Mouse (Mus musculus): ENCODE results near the gene Irf9. TPM values are rescaled to one million over a fixed set of nuclear protein-coding genes. Genes with fewer than 3 reads are reported as not detected.

The Irf9 gene
- polyA plus RNA-seq, 1 experiment from 2014 or later: 10.7 TPM

- Histone ChIP-seq H3K27ac (ENCODE audit: low read length) (no peak within 1 kb of the TSS), H3K36me3 (ENCODE audit: control insufficient read depth, insufficient read depth, low read length) (no peaks in the 10 kb centered on the region), H3K4me3 (replicated peaks; ENCODE audit: low read length) (peak within 1 kb of the TSS; percentile 32), H3K4me1 (ENCODE audit: control insufficient read depth, insufficient read depth, low read length) (peaks cover 8% of the 10 kb centered on the region), H3K9me3 (replicated peaks; ENCODE audit: control insufficient read depth, low read length) (no peaks in the 10 kb centered on the region), H3K27me3 (ENCODE audit: control insufficient read depth, insufficient read depth, low read length) (no peaks in the 10 kb centered on the region), H3K9ac (ENCODE audit: low read length) (peak within 1 kb of the TSS; percentile 46), H3K4me2 (ENCODE audit: low read depth, low read length) (peak within 1 kb of the TSS; percentile 51)
- peak; percentile 88 for ATAC-seq (ENCODE audit: insufficient read depth, low FRiP score)
- WGBS: 17% methylated on average over 21 of the region's 21 CpGs
Observed at GRCm38 (mm10) chr14:55617822-55618221, 14.5 kb downstream of the Irf9 start, which contains the start of gene Rec8. TSS of gene Rec8 (plus strand) at chr14:55618037.

GRCm38 (mm10) chr14:55618486-55619195, 15.3 kb downstream of the Irf9 start:
- H3K27me3 ChIP-seq (ENCODE audit: control insufficient read depth, insufficient read depth, low read length): no peaks in the 10 kb centered on the region
- H3K4me3 ChIP-seq (replicated peaks; ENCODE audit: low read length): peak overlapping the region; percentile 32
- no peaks in the 10 kb centered on the region for H3K9me3 ChIP-seq (replicated peaks; ENCODE audit: control insufficient read depth, low read length)
- H3K4me2 ChIP-seq (ENCODE audit: low read depth, low read length): peak overlapping the region; percentile 51
- no peak overlapping the region for H3K27ac ChIP-seq (ENCODE audit: low read length)
- H3K9ac ChIP-seq (ENCODE audit: low read length): peak overlapping the region; percentile 46
- no peaks in the 10 kb centered on the region for H3K36me3 ChIP-seq (ENCODE audit: control insufficient read depth, insufficient read depth, low read length)
- WGBS: 28% methylated on average over 22 of the region's 22 CpGs
- ATAC-seq (ENCODE audit: insufficient read depth, low FRiP score): peak; percentile 41; the same call in 1 of the 2 replicates
- peaks cover 8% of the 10 kb centered on the region for H3K4me1 ChIP-seq (ENCODE audit: control insufficient read depth, insufficient read depth, low read length)

DNA sequence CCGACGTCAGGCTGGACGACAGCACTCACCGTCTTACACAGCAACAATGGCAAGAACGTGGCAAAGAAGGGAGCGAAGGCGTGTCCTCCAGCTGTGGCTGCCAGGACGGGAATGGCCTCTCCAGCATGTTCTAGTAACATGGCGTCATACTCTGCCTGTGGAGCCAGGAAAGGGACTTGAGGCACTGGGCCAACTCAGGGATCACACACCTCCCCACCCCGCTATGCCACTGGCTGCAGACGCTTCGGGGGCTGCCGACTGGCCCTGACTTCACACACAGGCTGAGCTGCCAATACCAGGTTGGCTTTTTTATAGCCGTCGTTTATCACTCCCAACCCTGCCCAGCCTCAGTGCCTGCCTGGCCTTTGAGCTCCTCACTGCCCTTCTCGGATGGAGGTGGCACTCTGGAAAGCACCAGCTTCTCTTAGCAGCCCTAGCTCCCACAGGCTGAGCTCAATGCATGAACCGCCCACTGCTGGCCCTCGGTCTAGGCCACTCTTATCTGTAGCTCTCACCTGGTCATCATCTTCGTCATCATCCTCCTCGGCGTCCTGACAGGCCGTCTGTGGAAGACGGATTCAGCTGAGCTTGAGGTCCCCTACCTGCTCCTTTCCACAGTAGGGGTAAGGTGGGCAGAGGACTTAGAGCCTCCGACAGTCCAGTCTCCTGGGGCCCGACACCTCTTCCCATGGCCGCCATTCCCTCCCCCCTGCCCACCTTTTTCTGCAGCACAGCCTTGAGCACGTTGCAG, 24.9 kb downstream of the Irf9 start:
- ATAC-seq (ENCODE audit: insufficient read depth, low FRiP score): no peak
- no peak overlapping the region for H3K27ac ChIP-seq (ENCODE audit: low read length)
- H3K4me1 ChIP-seq (ENCODE audit: control insufficient read depth, insufficient read depth, low read length): no peaks in the 10 kb centered on the region
- H3K27me3 ChIP-seq (ENCODE audit: control insufficient read depth, insufficient read depth, low read length): no peaks in the 10 kb centered on the region
- H3K36me3 ChIP-seq (ENCODE audit: control insufficient read depth, insufficient read depth, low read length): peaks cover 26% of the 10 kb centered on the region
- no peak overlapping the region for H3K9ac ChIP-seq (ENCODE audit: low read length)
- no peak overlapping the region for H3K4me2 ChIP-seq (ENCODE audit: low read depth, low read length)
- H3K9me3 ChIP-seq (replicated peaks; ENCODE audit: control insufficient read depth, low read length): no peaks in the 10 kb centered on the region
- WGBS: 84% methylated on average over 27 of the region's 27 CpGs
- no peak overlapping the region for H3K4me3 ChIP-seq (replicated peaks; ENCODE audit: low read length)

DNA sequence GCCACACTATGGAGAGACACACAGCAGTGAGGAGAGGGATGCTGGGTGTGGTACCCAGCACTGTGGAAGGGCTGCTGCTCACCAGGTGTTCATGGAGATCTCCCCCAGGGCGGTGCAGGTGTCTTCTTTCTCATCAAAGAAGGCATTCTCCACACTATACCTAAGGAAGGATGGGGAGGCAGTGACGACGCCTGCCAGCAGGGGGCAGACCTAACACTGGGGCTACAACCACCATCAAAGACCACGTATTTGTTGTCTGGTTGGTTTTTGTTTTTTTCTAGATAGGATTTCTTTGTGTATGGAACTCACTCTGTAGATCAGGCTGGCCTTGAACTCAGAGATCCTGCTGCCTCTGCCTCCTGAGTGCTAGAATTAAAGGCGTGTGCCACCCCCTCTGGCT, 25.9 kb downstream of the Irf9 start:
- no peak overlapping the region for H3K4me3 ChIP-seq (replicated peaks; ENCODE audit: low read length)
- no peak for ATAC-seq (ENCODE audit: insufficient read depth, low FRiP score)
- H3K27me3 ChIP-seq (ENCODE audit: control insufficient read depth, insufficient read depth, low read length): no peaks in the 10 kb centered on the region
- H3K9me3 ChIP-seq (replicated peaks; ENCODE audit: control insufficient read depth, low read length): no peaks in the 10 kb centered on the region
- no peak overlapping the region for H3K4me2 ChIP-seq (ENCODE audit: low read depth, low read length)
- peaks cover 4% of the 10 kb centered on the region; the same call in 1 of the 2 replicates for H3K4me1 ChIP-seq (ENCODE audit: control insufficient read depth, insufficient read depth, low read length)
- peaks cover 30% of the 10 kb centered on the region for H3K36me3 ChIP-seq (ENCODE audit: control insufficient read depth, insufficient read depth, low read length)
- H3K9ac ChIP-seq (ENCODE audit: low read length): no peak overlapping the region
- WGBS: 51% methylated on average over 5 of the region's 5 CpGs
- no peak overlapping the region for H3K27ac ChIP-seq (ENCODE audit: low read length)

DNA sequence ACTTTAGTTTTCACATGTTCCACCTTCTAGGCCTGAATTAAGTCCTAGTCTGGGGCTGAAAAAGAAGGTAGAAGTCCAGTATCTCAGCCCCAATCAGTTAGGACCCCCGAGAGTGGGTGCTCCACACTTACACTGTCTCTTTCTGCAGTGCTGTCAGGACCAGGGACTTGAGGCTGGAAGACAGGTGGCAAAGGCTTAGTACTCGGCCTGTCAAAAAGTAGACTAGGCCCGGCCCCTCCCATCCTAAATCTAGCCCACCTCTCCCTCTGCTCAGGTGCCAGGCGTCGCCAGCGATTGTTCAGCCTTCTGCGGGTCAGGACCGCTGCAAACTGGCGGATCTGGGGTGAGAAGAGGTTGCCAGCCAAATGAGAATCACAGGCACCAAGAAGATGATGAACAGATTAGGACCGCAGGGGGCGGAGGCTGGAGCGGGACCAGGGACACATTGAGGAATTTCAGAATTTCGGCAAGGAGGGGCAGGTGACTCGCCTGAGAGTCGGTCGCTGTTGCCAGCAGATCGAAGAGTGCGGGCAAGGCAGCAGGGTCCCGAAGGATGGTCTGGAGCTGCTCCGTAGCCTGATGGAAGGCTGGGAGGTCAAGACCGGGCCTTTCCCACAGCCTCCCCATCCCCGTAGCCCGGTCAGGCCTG, 31.6 kb downstream of the Irf9 start:
- Histone ChIP-seq H3K9me3 (replicated peaks; ENCODE audit: control insufficient read depth, low read length) (no peaks in the 10 kb centered on the region), H3K36me3 (ENCODE audit: control insufficient read depth, insufficient read depth, low read length) (peaks cover 24% of the 10 kb centered on the region), H3K4me2 (ENCODE audit: low read depth, low read length) (peak overlapping the region; percentile 86), H3K4me1 (ENCODE audit: control insufficient read depth, insufficient read depth, low read length) (peaks cover 15% of the 10 kb centered on the region), H3K4me3 (replicated peaks; ENCODE audit: low read length) (peak overlapping the region; percentile 70), H3K27ac (ENCODE audit: low read length) (peak overlapping the region; percentile 47; the same call in 1 of the 2 replicates), H3K9ac (ENCODE audit: low read length) (peak overlapping the region; percentile 79), H3K27me3 (ENCODE audit: control insufficient read depth, insufficient read depth, low read length) (no peaks in the 10 kb centered on the region)
- WGBS: 2% methylated on average over 23 of the region's 23 CpGs
- peak; percentile 51 for ATAC-seq (ENCODE audit: insufficient read depth, low FRiP score)

GRCm38 (mm10) chr14:55635523-55636007, 32.2 kb downstream of the Irf9 start, which contains the start of gene Ipo4:
TSS of gene Ipo4 (minus strand) at chr14:55635957.
- no peaks in the 10 kb centered on the region for H3K27me3 ChIP-seq (ENCODE audit: control insufficient read depth, insufficient read depth, low read length)
- peak within 1 kb of the TSS; percentile 79 for H3K9ac ChIP-seq (ENCODE audit: low read length)
- H3K4me2 ChIP-seq (ENCODE audit: low read depth, low read length): peak within 1 kb of the TSS; percentile 86
- WGBS: under 1% methylated on average over 33 of the region's 33 CpGs
- ATAC-seq (ENCODE audit: insufficient read depth, low FRiP score): peak; percentile 75
- H3K4me3 ChIP-seq (replicated peaks; ENCODE audit: low read length): peak within 1 kb of the TSS; percentile 70
- peak within 1 kb of the TSS; percentile 47; the same call in 1 of the 2 replicates for H3K27ac ChIP-seq (ENCODE audit: low read length)
- peaks cover 29% of the 10 kb centered on the region for H3K36me3 ChIP-seq (ENCODE audit: control insufficient read depth, insufficient read depth, low read length)
- H3K9me3 ChIP-seq (replicated peaks; ENCODE audit: control insufficient read depth, low read length): no peaks in the 10 kb centered on the region
- peaks cover 15% of the 10 kb centered on the region for H3K4me1 ChIP-seq (ENCODE audit: control insufficient read depth, insufficient read depth, low read length)

- Histone ChIP-seq H3K27me3 (ENCODE audit: control insufficient read depth, insufficient read depth, low read length) (no peaks in the 10 kb centered on the region), H3K27ac (ENCODE audit: low read length) (no peak within 1 kb of the TSS), H3K9ac (ENCODE audit: low read length) (no peak within 1 kb of the TSS), H3K36me3 (ENCODE audit: control insufficient read depth, insufficient read depth, low read length) (peaks cover 29% of the 10 kb centered on the region), H3K4me1 (ENCODE audit: control insufficient read depth, insufficient read depth, low read length) (peaks cover 21% of the 10 kb centered on the region), H3K9me3 (replicated peaks; ENCODE audit: control insufficient read depth, low read length) (no peaks in the 10 kb centered on the region), H3K4me2 (ENCODE audit: low read depth, low read length) (no peak within 1 kb of the TSS), H3K4me3 (replicated peaks; ENCODE audit: low read length) (no peak within 1 kb of the TSS)
- ATAC-seq (ENCODE audit: insufficient read depth, low FRiP score): no peak
- WGBS: 95% methylated on average over 9 of the region's 9 CpGs
Observed at GRCm38 (mm10) chr14:55637795-55638194, 34.4 kb downstream of the Irf9 start, which contains the start of gene Gm49378. TSS of gene Gm49378 (minus strand) at chr14:55637895.

GRCm38 (mm10) chr14:55640816-55641215, 37.4 kb downstream of the Irf9 start:
- ATAC-seq (ENCODE audit: insufficient read depth, low FRiP score): no peak
- Histone ChIP-seq H3K9me3 (replicated peaks; ENCODE audit: control insufficient read depth, low read length) (no peaks in the 10 kb centered on the region), H3K4me3 (replicated peaks; ENCODE audit: low read length) (no peak overlapping the region), H3K36me3 (ENCODE audit: control insufficient read depth, insufficient read depth, low read length) (peaks cover 24% of the 10 kb centered on the region), H3K4me2 (ENCODE audit: low read depth, low read length) (no peak overlapping the region), H3K27me3 (ENCODE audit: control insufficient read depth, insufficient read depth, low read length) (no peaks in the 10 kb centered on the region), H3K27ac (ENCODE audit: low read length) (no peak overlapping the region), H3K4me1 (ENCODE audit: control insufficient read depth, insufficient read depth, low read length) (peaks cover 22% of the 10 kb centered on the region), H3K9ac (ENCODE audit: low read length) (no peak overlapping the region)
- 97% methylated on average over 14 of the region's 14 CpGs for WGBS

All from stomach, embryonic 16.5 days (tissue).